Mouse (Mus musculus) heart, adult 2 months (tissue): Measurements from ENCODE around the gene Nrxn3. TPM values are rescaled to one million over a fixed set of nuclear protein-coding genes. Genes with fewer than 3 reads are reported as not detected.
A peak's percentile ranks its signal among the peaks of the same experiment; 100 is the strongest.

ENCODE experiments used
- DNase-seq, 2 experiments: peaks; one replicate each; pipeline ENCODE4 v3.0.0; 2021
- H3K27ac ChIP-seq: fragments of 200-600 bp; 2 replicates; pipeline ENCODE4 v1.8.1; 2022
- H3K27me3 ChIP-seq: fragments of 200-500 bp; 2 replicates; pipeline ENCODE4 v1.6.1; 2012; ENCODE audit warnings: mild to moderate bottlenecking, low read length, inconsistent platforms, mixed read lengths; ENCODE audit not compliant: control insufficient read depth, insufficient read depth
- H3K36me3 ChIP-seq: fragments of 200-500 bp; 2 replicates; pipeline ENCODE4 v1.6.1; 2012; ENCODE audit warnings: low read length, inconsistent platforms; ENCODE audit not compliant: control insufficient read depth, insufficient read depth
- H3K4me1 ChIP-seq: fragments of 200-500 bp; 2 replicates; pipeline ENCODE4 v1.6.1; 2011; ENCODE audit warnings: low read length; ENCODE audit not compliant: control insufficient read depth, insufficient read depth
- H3K4me3 ChIP-seq: fragments of 200-600 bp; 2 replicates; pipeline ENCODE4 v1.8.1; 2022
- H3K79me2 ChIP-seq: fragments of 200-500 bp; replicated peaks from 2 replicates; pipeline ENCODE4 v1.6.1; 2012; ENCODE audit warnings: mild to moderate bottlenecking, inconsistent platforms, low read length, moderate library complexity, mixed read lengths; ENCODE audit not compliant: control insufficient read depth, insufficient read depth
- H3K9ac ChIP-seq: fragments of 200-500 bp; 2 replicates; pipeline ENCODE4 v1.6.1; 2012; ENCODE audit warnings: low read depth, mild to moderate bottlenecking, control low read depth, inconsistent platforms, low read length, mixed read lengths
- CTCF ChIP-seq: fragments of 200-600 bp; IDR thresholded peaks from 2 replicates; pipeline ENCODE4 v1.8.1; 2022; ENCODE audit warnings: antibody characterized with exemption, mild to moderate bottlenecking, moderate library complexity
- EP300 ChIP-seq: fragments of 200-500 bp; IDR thresholded peaks from 2 replicates; pipeline ENCODE4 v1.6.1; 2011; ENCODE audit warnings: low read depth, low read length, control low read depth; ENCODE audit not compliant: insufficient read depth
- POLR2A ChIP-seq: fragments of 200-500 bp; IDR thresholded peaks from 2 replicates; pipeline ENCODE4 v1.6.1; 2011; ENCODE audit warnings: mild to moderate bottlenecking, low read depth, low read length, control low read depth; ENCODE audit not compliant: insufficient read depth
- WGBS: fragments of 180-500 bp; shearing (Covaris S2); methylation state at CpG from one replicate; pipeline ENCODE4 v1.1.7; 2018; 5-methylcytosine and 5-hydroxymethylcytosine counted together
- intact Hi-C: fragments of 180-260 bp; cut with DNase I; formaldehyde crosslinking; loops from one replicate; pipeline ENCODE4 v1.15.1; 2025
- polyA plus RNA-seq: library from polyadenylated mRNA; depleted of rRNA; stranded (reverse); fragments of >200 nt; gene quantifications from 2 replicates; pipeline ENCODE4 v1.2.3, GENCODE M21; 2012
- total RNA-seq, 2 experiments: library from RNA; stranded (reverse); gene quantifications; 2 replicates each; pipeline ENCODE4 v1.2.3; 2021

Gene Nrxn3
- total and polyA plus RNA-seq, 3 experiments: 0.18 to 0.31 TPM; not detected in 1

DNA sequence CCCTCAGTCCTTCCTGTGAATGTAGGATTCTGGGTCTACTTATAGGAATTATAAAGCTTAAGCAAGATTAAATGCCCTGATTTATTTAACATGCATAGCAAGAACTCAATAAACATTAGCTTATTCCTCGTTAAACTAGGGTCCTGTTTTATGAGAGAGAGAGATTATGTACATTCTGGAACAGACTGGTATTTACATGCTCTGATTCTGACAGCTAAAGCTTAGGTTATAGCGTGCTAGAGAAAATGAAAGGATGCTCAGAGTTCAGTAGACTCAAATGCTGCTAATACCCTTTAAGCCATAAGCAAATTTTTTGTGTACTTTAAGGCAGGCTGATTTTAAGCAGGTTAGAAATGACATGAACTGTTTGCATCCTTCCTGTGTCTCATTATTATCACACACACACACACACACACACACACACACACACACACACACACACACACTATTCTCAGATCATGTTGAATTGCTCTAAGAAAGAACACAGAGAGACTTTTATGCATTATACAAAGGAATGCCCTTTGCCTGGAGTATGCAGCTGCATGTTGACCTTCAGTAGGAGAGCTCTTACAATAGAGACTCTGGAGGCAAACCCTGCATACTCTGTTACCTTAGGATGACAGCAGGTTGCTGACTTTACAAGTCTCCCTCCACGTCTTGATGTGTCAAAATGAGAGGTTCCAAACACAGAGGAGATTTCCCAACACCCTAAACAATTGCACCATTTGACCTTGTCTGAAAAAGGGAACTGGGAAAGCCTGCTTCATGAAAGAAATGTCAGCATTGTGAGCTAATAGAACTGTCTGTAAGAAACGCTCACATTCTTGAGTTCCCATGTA, 568.3 kb downstream of the Nrxn3 start:
- Histone ChIP-seq H3K4me3 (no peak overlapping the region), H3K9ac (no peak overlapping the region), H3K27me3 (no peaks in the 10 kb centered on the region), H3K27ac (no peak overlapping the region), H3K4me1 (no peaks in the 10 kb centered on the region), H3K79me2 (no peaks in the 10 kb centered on the region), H3K36me3 (no peaks in the 10 kb centered on the region)
- TF ChIP-seq CTCF (no peak), POLR2A (no peak), EP300 (no peak)
- WGBS: 50% methylated on average over 4 of the region's 4 CpGs
- intact Hi-C loops: no loop called here
- DNase-seq: no peak

DNA sequence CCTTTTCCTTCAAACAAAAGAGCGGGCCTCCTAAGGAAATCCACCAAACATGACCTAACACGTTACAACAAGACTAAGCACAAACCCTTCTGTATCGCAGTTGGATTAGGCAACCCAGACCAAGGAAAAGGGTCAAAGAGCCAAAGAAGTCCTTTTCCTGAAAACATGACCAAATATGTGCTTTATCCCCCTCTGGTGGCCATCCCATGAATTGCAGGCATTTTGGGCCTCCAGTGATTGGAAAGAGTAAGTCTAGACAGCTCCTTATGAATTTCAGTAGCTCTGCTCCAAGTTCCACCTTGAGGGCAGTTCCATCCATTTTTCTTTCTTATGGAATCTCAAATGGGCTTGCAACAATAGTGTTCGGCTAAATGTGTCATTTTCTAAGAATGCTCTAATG, 579.3 kb downstream of the Nrxn3 start:
- Histone ChIP-seq H3K27ac (no peak overlapping the region), H3K36me3 (no peaks in the 10 kb centered on the region), H3K4me3 (no peak overlapping the region), H3K79me2 (no peaks in the 10 kb centered on the region), H3K9ac (no peak overlapping the region), H3K4me1 (no peaks in the 10 kb centered on the region), H3K27me3 (no peaks in the 10 kb centered on the region)
- WGBS: 31% methylated on average over 4 of the region's 4 CpGs
- intact Hi-C loops: no loop called here
- TF ChIP-seq POLR2A (no peak), CTCF (peak; percentile 89), EP300 (no peak)
- DNase-seq: peak; percentile 16 to 63

DNA sequence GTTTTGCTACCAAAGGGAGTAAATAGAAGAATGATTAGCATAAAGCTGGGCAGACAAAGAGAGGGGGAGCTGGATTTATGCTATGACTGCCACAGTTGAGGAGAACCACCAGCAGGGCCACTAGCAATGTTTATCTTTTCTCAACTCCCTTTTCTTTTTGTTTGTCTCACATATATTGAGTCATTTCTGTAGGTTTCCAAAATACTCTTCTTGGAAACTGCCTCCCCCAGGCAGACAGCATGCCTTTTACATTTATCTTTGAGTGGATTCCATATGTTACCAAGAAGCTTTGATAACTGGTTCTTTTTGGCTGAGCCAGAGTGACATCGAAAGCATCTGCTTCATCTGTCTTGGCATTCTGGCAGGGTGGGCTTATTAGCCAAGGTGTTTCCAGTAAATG, 587.5 kb downstream of the Nrxn3 start:
- H3K27me3 ChIP-seq: no peaks in the 10 kb centered on the region
- no peak for DNase-seq
- TF ChIP-seq CTCF: no peak
- no peak for TF ChIP-seq EP300
- TF ChIP-seq POLR2A: no peak
- no peaks in the 10 kb centered on the region for H3K79me2 ChIP-seq
- H3K4me3 ChIP-seq: no peak overlapping the region
- 81% methylated on average over 1 of the region's 1 CpGs for WGBS
- H3K4me1 ChIP-seq: no peaks in the 10 kb centered on the region
- H3K36me3 ChIP-seq: no peaks in the 10 kb centered on the region
- intact Hi-C loops: no loop called here
- no peak overlapping the region for H3K9ac ChIP-seq
- no peak overlapping the region for H3K27ac ChIP-seq

DNA sequence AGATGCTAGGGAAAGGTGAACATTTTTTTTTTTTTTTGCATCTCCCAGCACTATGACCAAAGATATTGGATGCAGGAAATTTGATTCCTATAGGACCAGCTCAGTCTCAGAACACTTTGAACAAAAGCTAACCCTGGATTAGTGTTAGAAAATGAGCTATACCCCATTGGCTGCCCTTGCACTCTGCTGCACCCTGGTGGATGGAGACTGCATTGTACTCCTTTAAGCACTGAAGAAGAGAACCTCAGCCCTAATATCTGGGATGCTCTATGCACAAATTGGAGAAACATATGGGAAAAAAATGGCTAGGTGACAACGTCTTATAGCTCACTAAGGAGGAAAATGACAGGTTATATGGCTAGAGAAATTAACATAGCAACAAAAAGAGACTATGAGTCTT, 589.9 kb downstream of the Nrxn3 start:
- WGBS: 21% methylated on average over 1 of the region's 1 CpGs
- intact Hi-C loops: no loop called here
- Histone ChIP-seq H3K9ac (no peak overlapping the region), H3K27ac (no peak overlapping the region), H3K27me3 (no peaks in the 10 kb centered on the region), H3K4me1 (no peaks in the 10 kb centered on the region), H3K79me2 (no peaks in the 10 kb centered on the region), H3K4me3 (no peak overlapping the region), H3K36me3 (no peaks in the 10 kb centered on the region)
- no peak for DNase-seq
- peak; percentile 59 for TF ChIP-seq CTCF
- TF ChIP-seq EP300: no peak

DNA sequence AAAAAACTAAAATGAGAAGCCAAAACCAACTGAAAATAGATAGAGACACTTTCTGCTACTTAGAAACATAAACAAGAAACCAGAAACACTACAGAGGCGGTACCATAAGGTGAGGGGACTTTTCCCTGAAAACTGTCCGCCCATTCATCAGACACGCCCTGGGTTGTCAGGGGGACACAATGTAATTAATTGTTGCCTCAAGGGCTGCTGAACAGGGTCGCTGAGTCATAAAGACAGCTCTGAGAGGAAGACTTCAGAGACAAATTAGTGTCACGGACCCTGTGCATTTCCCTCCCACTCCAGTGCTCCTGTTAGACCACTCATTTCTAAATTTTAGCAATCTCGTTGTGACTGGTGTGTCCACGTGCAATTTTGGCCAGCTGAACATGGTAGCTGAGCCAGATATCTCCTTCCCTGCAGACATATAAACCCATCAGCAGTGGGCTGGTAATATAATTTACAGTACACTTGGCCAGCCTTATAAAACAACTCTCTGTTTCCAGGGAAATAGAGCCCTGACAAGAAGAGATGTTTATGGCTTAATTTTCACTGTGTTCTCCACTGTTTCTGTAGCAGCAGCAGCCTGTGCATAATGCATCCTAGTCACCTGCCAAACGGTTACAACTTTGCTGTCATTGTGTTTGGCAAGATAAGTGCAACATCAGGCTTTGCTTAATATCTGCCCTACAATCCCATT, 603.3 kb downstream of the Nrxn3 start:
- Histone ChIP-seq H3K79me2 (no peaks in the 10 kb centered on the region), H3K27ac (no peak overlapping the region), H3K4me3 (no peak overlapping the region), H3K4me1 (no peaks in the 10 kb centered on the region), H3K36me3 (no peaks in the 10 kb centered on the region), H3K9ac (no peak overlapping the region), H3K27me3 (no peaks in the 10 kb centered on the region)
- WGBS: 60% methylated on average over 8 of the region's 8 CpGs
- TF ChIP-seq CTCF (no peak), EP300 (no peak), POLR2A (no peak)
- intact Hi-C loops: no loop called here
- no peak for DNase-seq

DNA sequence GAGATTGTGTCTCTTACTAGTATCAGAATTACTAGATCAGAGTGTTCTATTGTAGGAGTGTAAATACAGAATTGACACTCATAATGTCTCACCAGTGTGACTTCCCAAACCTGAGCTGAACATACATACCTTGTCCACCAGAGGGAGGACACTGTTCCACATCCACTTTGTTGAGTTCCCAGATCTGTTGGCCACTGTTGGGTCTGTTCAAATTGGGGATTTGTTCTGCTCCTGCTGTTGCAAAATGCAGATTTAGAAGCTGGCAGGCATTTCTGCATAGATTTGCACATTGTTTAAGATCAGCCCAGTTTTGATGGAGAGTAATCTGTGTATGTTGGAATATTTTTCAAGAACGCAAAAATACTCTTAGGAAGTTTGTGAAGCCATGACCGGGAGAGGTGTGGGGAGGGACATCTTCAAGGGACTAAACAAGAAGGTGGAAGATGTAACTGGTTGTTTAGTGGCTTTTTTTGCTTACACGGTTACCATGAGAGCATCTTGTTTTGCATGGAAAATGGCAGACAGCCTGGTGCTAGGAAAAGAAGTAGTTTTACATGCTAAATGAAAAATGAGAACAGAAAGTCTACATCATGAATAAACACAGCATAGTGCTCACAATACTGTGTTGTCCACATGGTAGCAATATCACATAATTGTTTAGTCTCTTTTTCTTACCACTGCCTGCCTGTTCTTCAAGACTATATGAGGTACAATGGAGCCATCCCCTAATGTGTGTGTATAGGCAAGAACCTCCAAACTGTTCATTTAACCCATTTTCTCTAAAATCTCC, 609.0 kb downstream of the Nrxn3 start:
- Histone ChIP-seq H3K27me3 (no peaks in the 10 kb centered on the region), H3K4me1 (no peaks in the 10 kb centered on the region), H3K9ac (no peak overlapping the region), H3K79me2 (no peaks in the 10 kb centered on the region), H3K4me3 (no peak overlapping the region), H3K27ac (no peak overlapping the region), H3K36me3 (no peaks in the 10 kb centered on the region)
- WGBS: 86% methylated on average over 3 of the region's 3 CpGs
- peak; percentile 45 for TF ChIP-seq CTCF
- TF ChIP-seq EP300: no peak
- TF ChIP-seq POLR2A: no peak
- no peak for DNase-seq
- intact Hi-C loops: no loop called here
